In the genomic region with DNA sequence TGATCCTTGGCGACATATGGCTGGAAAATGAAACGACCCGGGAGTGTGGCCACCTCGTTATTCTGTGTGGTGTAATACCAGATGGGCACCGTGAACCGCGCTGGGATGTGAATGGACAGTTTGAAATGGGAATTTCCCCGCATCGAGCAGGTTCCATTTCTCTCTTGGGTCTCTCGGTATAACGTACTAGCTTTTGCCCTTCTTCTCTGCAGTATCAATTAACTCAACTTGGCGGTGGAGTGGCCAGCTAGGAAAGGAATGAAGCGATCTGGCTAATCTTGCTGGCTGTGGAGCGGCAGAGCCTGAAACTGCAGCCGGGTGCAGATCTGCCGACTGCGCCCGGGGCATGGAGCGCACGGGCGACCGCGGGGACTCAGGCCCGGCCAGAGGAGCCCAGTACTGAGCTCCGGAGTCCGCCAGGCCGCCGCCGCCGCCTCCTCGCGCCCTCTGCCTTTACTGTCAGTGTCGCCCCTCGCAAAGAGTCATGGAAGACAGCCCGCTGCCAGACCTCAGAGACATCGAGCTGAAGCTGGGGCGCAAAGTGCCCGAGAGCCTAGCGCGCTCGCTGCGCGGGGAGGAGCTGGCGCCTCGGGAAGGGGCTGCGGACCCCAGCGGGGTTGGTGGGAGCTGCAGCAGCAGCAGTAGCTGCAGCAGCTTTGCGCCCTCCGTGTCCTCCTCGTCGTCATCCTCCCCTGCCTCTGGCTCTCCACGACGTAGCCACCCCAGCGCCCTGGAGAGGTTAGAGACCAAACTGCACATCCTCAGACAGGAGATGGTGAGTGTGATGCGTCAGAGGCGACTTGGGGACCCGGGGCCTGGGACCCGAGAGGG, we compare ENCODE assay signal across 8 mouse cellular contexts. TPM values are rescaled to one million over a fixed set of nuclear protein-coding genes. Genes with fewer than 3 reads are reported as not detected.
DNase-seq lines count a peak whose midpoint lies in the region; ATAC-seq lines count a peak whose summit lies in the region.

No protein-coding gene starts in this region.

- no peaks in the 10 kb centered on the region for H3K27me3 ChIP-seq in hindbrain, embryonic 11.5 days (ENCODE audit: control insufficient read depth, insufficient read depth, low read length)

- under 1% methylated on average over 51 of the region's 58 CpGs for WGBS in hindbrain, embryonic 11.5 days

- peak overlapping the region; percentile 91 for H3K27ac ChIP-seq in hindbrain, embryonic 11.5 days (ENCODE audit: low read depth, low read length)

- peak overlapping the region; percentile 71 for H3K9ac ChIP-seq in hindbrain, embryonic 11.5 days (ENCODE audit: low read depth, low read length)

- ATAC-seq in hindbrain, embryonic 11.5 days (ENCODE audit: low FRiP score) = peak; percentile 90

- peak overlapping the region; percentile 82 for H3K4me2 ChIP-seq in hindbrain, embryonic 11.5 days (replicated peaks; ENCODE audit: low read depth, low read length)

- peak; percentile 60 for DNase-seq in adipocyte (ENCODE audit: low spot score)
- peak; percentile 9 for DNase-seq in cerebellum, adult 9-10 months
- peak; percentile 24 to 59 for DNase-seq in frontal cortex, postnatal 10 days (ENCODE audit: low spot score in 2 of 2)
- DNase-seq in hindbrain, embryonic 11.5 days (ENCODE audit: low spot score) = peak; percentile 80
- DNase-seq in layer of hippocampus, postnatal 25 days (ENCODE audit: extremely low spot score in 1 of 2, low spot score in 1 of 2) = peak; percentile 36 to 65
- DNase-seq in lung, postnatal 36 days = peak; percentile 27
- DNase-seq in right cerebral cortex, postnatal 25 days = peak; percentile 71
- DNase-seq in thymus, postnatal 25 days = no peak

- peak overlapping the region; percentile 70 for H3K4me3 ChIP-seq in hindbrain, embryonic 11.5 days (ENCODE audit: low read depth, low read length)

- no peaks in the 10 kb centered on the region for H3K36me3 ChIP-seq in hindbrain, embryonic 11.5 days (ENCODE audit: control insufficient read depth, insufficient read depth, low read length)

- H3K4me1 ChIP-seq in hindbrain, embryonic 11.5 days (replicated peaks; ENCODE audit: control insufficient read depth, insufficient read depth, low read length) = no peaks in the 10 kb centered on the region

- no peaks in the 10 kb centered on the region for H3K9me3 ChIP-seq in hindbrain, embryonic 11.5 days (ENCODE audit: control insufficient read depth, low read length)

RNA-seq across cellular contexts. Expression of a gene that starts 0.6 kb away (rescaled TPM):
- 4.4 and 5.6 TPM in 2 replicates for polyA plus RNA-seq in hindbrain, embryonic 11.5 days (2014; fragmentation: Nextera tagmentation; extraction: Ambion mirVana)
- total RNA-seq in layer of hippocampus, postnatal 25 days (2021) = 10 to 100 TPM; 25.1 to 30.2 TPM
